Comparison of ENCODE assay signal across 25 mouse cellular contexts in the genomic region with DNA sequence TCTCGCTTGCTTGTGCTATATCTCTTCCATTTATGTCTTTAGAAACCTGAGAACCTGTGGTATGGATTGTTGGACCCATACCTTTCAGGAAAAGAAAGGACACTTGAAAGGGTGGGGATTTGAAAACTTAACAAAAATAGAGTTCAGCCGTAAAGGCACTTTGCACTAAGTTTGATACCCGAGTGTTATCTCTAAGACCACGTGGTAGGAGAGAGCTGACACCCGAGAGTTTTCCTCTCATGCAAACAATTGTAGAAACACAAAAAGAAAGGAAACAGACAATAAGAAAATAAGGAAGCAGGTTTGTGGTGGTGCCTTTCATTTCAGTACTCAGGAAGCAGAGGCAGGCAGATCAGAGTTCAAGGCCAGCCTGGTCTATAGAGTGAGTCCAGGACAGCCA.
"Had no signal": no experiment of that assay in that cellular context is flagged by ENCODE, and none has a peak within 500 bp of the region (broad histone marks: within the 10 kb centered on the region; RNA-seq: fewer than 3 reads in every experiment).

No protein-coding gene starts in this region.

- H3K27me3 ChIP-seq: heart, embryonic 13.5 days; heart, embryonic 15.5 days; hindbrain, embryonic 13.5 days; hindbrain, embryonic 15.5 days; kidney, embryonic 15.5 days; limb, embryonic 13.5 days; limb, embryonic 15.5 days; liver, embryonic 13.5 days had no signal

- H3K4me2 ChIP-seq: heart, embryonic 13.5 days; heart, embryonic 15.5 days; hindbrain, embryonic 13.5 days; hindbrain, embryonic 15.5 days; kidney, embryonic 15.5 days; limb, embryonic 13.5 days; limb, embryonic 15.5 days; liver, embryonic 13.5 days had no signal

- H3K4me3 ChIP-seq: gastrocnemius, adult 2 months; heart, embryonic 10.5 days; heart, embryonic 13.5 days; heart, embryonic 15.5 days; hindbrain, embryonic 13.5 days; hindbrain, embryonic 15.5 days; kidney, embryonic 15.5 days; limb, embryonic 13.5 days; limb, embryonic 15.5 days; liver, embryonic 13.5 days had no signal

- H3K9me3 ChIP-seq: heart, embryonic 10.5 days; heart, embryonic 13.5 days; heart, embryonic 15.5 days; hindbrain, embryonic 13.5 days; hindbrain, embryonic 15.5 days; kidney, embryonic 15.5 days; limb, embryonic 13.5 days; limb, embryonic 15.5 days; liver, embryonic 13.5 days had no signal

- DNase-seq: gastrocnemius, adult 2 months; gastrocnemius, postnatal 10 days; gastrocnemius, postnatal 25 days; heart, adult 18-20 months; heart, postnatal 14 days; heart, postnatal 36 days; kidney, adult 11 months; kidney, adult 2 months; kidney, adult 9 months; kidney, postnatal 14 days; kidney, postnatal 36 days; layer of hippocampus, adult 9-11 months; layer of hippocampus, postnatal 36 days; left cerebral cortex, postnatal 4 days; liver, embryonic 13.5 days had no signal

- H3K4me1 ChIP-seq: heart, embryonic 10.5 days; heart, embryonic 15.5 days; hindbrain, embryonic 13.5 days; hindbrain, embryonic 15.5 days; kidney, embryonic 15.5 days; limb, embryonic 13.5 days; limb, embryonic 15.5 days had no signal

- H3K27ac ChIP-seq: gastrocnemius, adult 2 months; heart, embryonic 10.5 days; heart, embryonic 13.5 days; heart, embryonic 15.5 days; hindbrain, embryonic 13.5 days; hindbrain, embryonic 15.5 days; hindbrain, postnatal 0 days; kidney, embryonic 15.5 days; kidney, postnatal 0 days; limb, embryonic 13.5 days; limb, embryonic 15.5 days; liver, embryonic 13.5 days had no signal

- ATAC-seq: hindbrain, postnatal 0 days had no signal

- H3K9ac ChIP-seq: heart, embryonic 13.5 days; heart, embryonic 15.5 days; hindbrain, embryonic 13.5 days; hindbrain, embryonic 15.5 days; kidney, embryonic 15.5 days; limb, embryonic 13.5 days; limb, embryonic 15.5 days; liver, embryonic 13.5 days had no signal
